Mouse (Mus musculus) fat pad, adult 2 months (tissue): ENCODE measurements around the gene Nkx3-2.

ENCODE experiments used
- DNase-seq: peaks from one replicate; pipeline ENCODE4 v3.0.0-alpha.2; 2011; ENCODE audit warnings: low read depth, low spot score; ENCODE audit errors: extremely low read depth

The Nkx3-2 gene

DNA sequence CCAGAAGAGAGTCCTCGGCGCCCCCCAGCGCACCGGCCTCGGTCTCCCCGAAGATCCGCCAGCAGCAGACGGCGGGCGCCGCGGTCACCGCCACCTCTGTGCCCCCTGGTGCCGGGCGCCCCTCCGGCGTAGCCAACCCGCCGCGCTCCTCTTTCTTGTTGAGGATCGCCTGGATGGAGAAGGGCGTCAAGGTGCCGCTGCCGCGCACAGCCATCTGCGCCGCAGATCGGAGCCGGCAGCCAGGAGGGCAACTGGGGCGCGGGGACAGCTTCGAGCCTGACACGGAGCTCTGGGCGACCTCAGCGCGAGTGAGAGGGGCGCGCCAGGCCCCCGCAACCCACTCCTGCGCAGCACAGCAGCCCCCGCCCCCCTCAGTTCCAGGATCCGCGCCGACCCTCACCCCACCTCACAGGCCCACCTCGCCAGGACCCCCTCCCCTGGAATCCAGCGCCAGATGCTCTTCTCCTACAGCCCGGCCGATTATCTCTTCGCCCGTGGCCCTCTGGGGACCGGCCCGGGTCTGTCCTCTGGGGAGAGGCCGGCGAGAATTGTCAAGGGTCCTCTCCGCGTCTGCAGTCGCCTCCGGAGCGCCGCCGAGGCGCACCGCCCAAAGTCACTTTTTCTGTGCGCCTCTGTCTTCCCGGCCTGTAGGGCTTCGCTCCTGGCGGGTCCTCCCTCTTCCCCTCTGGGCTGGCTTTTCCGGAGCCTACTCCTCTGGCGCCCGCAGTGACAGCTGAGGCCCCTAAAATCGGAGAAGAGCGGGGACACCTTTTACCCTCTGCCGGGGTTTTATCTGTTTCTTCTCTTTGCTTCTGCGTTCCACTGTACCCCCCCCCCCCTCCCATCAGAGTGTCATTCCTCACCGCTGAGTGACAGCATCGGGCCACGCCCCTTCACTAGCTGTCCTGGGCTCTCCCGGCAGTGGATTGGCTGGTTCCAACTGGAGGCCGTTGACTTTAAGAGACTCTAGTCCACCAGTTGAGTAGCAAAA is at the start of gene Nkx3-2:
Gene Nkx3-2 (minus strand): TSS at position 771 of the 991 bp plus-strand sequence.
- no peak for DNase-seq

DNA sequence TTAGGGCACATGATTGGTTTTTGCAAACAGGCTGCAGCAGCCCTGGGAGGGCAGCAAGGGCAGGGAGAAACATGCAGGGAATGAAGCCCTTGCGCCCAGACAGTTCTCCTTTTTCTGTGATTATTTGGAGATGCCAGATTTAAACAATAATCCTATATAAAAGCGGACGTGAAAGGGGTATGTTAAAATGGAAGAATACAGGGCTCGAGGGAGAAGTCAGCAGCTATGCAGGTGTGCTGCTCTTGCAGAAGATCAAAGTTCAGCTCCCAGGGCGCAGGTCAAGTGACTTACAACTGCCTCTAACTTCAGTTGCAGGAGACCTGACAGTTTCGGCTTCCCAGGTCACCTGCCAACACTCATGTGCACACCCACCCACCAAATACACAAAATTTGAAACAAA is 48.2 kb upstream of the Nkx3-2 start:
- DNase-seq, result no peak

DNA sequence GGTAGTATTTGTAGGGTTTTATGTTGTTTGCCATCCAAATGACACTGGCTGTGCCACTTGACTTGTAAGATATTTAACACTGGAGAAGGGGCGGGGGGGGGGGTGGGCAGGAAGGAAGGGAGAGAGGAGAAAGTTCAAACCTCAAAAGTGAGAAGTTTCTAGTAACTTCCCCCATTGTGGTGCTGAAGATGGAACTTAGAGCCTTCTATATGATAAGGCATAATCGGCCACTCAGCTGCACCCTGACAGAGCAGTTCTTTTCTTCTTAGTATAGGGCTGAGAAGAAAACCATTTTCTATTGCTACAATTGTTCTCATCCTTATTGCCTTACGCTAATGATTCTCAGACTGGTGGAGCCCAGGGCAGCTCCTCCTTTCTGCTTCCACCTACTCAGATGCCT is 47.0 kb upstream of the Nkx3-2 start:
- DNase-seq, result no peak

GRCm38 (mm10) chr5:41807383-41807782 is 43.1 kb upstream of the Nkx3-2 start:
- no peak for DNase-seq

DNA sequence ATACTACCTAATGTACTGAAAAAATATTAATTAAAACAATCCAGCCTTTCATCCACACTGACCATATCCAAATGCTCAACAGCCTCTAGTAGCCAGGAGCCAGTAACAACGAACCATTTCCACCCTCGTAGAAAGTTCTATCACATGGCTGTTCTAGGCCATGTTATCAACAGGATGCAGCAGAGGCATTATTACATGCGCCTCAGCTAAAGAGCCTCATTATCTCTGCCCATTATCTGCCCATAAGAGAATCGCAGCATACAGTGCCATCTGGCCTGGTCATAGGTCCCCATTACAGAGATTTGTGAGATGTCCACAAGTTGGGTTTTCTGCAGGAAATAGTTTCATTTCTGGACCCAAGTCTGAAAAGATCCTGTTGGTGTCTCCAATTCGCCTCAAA is 41.9 kb upstream of the Nkx3-2 start:
- no peak for DNase-seq

GRCm38 (mm10) chr5:41805085-41805484 is 40.8 kb upstream of the Nkx3-2 start:
- DNase-seq, result no peak

DNA sequence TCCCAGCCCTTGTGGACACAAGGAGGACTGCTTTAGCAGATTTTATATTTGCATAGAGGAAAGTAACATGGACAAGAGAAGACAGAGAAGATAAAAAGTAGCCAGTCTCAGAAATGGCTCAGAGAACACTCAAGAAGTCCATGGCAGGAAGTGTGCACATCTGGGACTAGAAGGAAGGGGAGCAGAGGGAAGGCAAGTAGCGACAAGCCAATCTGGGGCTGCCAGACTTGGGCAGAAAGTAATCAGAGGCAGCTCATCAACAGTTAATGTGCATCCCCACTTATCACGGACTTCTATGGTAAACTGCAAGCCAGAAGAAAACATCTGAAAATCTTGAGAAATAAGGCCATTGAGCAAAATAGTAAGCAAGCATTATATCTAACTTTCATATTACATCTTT is 40.3 kb upstream of the Nkx3-2 start:
- no peak for DNase-seq

GRCm38 (mm10) chr5:41801622-41802021 is 37.3 kb upstream of the Nkx3-2 start:
- DNase-seq, result no peak

- no peak for DNase-seq
Observed at GRCm38 (mm10) chr5:41794434-41794833, 30.1 kb upstream of the Nkx3-2 start.

- no peak for DNase-seq
Observed at GRCm38 (mm10) chr5:41790517-41790916, 26.2 kb upstream of the Nkx3-2 start.

- no peak for DNase-seq
Observed at GRCm38 (mm10) chr5:41788877-41789276, 24.6 kb upstream of the Nkx3-2 start.

- no peak for DNase-seq
Observed at GRCm38 (mm10) chr5:41781890-41782289, 17.6 kb upstream of the Nkx3-2 start.

DNA sequence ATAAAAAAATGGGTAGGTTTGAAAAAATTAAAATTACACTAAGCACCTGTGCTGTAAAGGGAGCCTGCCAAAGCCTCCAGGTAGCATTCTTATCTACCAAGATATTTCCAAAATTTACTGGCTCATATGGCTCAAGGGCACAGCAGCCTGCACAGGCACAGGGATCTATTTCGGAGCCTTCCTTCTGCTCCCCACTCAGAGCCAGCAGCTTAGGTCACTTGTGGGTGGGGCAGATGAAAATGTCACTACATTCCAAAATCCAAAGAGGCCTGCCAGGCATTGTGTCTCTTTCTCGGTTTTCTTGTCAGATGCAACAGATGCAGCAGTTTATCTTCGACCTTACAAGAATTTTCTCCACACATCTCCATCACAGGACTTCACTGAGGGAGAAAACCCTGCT is 15.7 kb upstream of the Nkx3-2 start:
- no peak for DNase-seq

GRCm38 (mm10) chr5:41775728-41776127 is 11.4 kb upstream of the Nkx3-2 start:
- no peak for DNase-seq

- no peak for DNase-seq
Observed at GRCm38 (mm10) chr5:41775273-41775672, 11.0 kb upstream of the Nkx3-2 start.

DNA sequence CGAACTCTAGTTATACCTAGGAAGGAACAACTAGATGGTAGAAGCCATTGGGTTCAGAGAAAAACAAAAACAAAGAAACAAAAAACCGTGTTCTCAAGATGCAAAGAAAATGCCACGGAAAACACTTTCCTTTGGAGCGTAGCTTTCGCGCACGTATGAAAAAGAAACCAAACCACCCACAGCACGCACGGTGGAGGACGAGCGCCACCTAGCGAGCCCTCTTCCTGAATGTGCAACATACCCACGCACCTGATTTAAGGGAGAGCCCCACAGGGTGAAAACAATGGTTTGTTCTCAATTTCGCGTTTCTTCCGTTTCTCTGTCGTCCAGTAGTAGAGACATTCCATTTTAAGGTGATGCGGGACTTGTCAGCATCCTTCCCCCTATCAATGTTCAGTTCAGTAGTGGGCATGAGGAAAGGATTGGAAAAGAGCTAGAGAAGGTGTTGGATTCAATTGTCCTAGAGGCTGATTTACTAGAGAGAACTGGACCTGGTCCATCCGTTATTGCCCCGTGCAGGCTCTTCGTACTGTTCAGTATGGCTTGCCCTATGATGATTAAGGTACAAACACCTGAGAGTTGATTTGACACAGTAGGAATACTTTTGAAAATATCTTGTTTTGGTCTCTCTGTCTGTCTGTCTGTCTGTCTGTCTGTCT is 4.2 kb upstream of the Nkx3-2 start:
- no peak for DNase-seq

- DNase-seq, result no peak
Observed at GRCm38 (mm10) chr5:41767296-41768200, 3.2 kb upstream of the Nkx3-2 start.

- DNase-seq, result no peak
Observed at GRCm38 (mm10) chr5:41766406-41767010, 2.2 kb upstream of the Nkx3-2 start.

DNA sequence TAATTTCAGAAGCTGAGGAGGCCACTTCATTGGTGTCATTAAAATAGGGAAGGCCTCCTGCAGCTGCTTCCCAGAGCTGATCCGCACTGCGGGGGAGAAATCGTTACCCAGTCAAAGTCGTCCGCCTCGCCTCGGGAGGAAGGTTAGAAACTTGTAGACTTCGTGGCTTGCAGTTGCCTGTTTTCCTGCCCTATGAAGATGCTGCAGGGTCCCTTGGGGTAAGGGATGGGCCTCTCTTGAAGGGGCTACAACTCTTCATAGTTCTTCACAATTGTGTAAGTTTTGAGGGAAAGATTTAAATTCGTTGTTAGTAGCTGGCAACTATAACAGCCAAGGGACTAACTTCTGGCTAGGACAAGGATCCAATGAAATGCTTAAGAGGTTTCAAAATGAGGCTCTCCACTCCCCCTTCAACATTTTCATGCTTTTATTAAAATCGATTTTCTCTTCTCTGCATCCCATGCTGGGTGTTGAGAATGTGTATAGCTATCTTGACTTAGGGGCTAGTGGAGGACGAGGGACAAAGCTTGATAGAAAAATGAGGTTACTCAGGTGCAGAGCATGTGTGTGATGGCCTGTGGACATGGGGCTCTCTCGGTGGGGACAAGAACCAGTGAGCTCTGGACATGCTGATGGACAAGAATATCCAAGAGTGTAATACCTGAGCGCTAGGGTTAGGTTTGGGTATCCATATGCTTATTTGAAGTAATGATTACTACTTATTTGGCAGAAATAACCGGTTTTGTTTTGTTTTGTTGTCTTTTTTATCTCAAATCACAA is 1.5 kb upstream of the Nkx3-2 start:
- DNase-seq, result no peak
